Mouse (Mus musculus): ENCODE results near the gene Ank3. TPM values are rescaled to one million over a fixed set of nuclear protein-coding genes. Genes with fewer than 3 reads are reported as not detected.
A peak's percentile ranks its signal among the peaks of the same experiment; 100 is the strongest.

Ank3 gene
- total and polyA plus RNA-seq, 2 experiments from 2014 or later = 60.1 to 239 TPM

- H3K4me2 ChIP-seq (ENCODE audit: low read depth, low read length) = no peak overlapping the region
- H3K27ac ChIP-seq = no peak overlapping the region
- H3K4me3 ChIP-seq (ENCODE audit: low read length) = no peak overlapping the region
- no peak overlapping the region for H3K9ac ChIP-seq (replicated peaks; ENCODE audit: low read length)
- no peaks in the 10 kb centered on the region for H3K27me3 ChIP-seq (ENCODE audit: insufficient read depth, low read length)
- ATAC-seq (no peak), DNase-seq (ENCODE audit: low spot score) (no peak)
- TF ChIP-seq CTCF (IDR thresholded peaks at IDR 0.05; ENCODE audit: low read depth) = no peak
- H3K36me3 ChIP-seq (ENCODE audit: insufficient read depth, low read length) = no peaks in the 10 kb centered on the region
- 47% methylated on average over 1 of the region's 1 CpGs for WGBS
- no peaks in the 10 kb centered on the region for H3K4me1 ChIP-seq (ENCODE audit: insufficient read depth, low read length)
- no peaks in the 10 kb centered on the region for H3K9me3 ChIP-seq (ENCODE audit: low read length)
Measured at GRCm38 (mm10) chr10:69560237-69560636, 161.7 kb downstream of the Ank3 start.

- ATAC-seq (no peak), DNase-seq (ENCODE audit: low spot score) (no peak)
- Histone ChIP-seq H3K4me3 (ENCODE audit: low read length) (no peak overlapping the region), H3K4me1 (ENCODE audit: insufficient read depth, low read length) (no peaks in the 10 kb centered on the region), H3K4me2 (ENCODE audit: low read depth, low read length) (no peak overlapping the region), H3K9me3 (ENCODE audit: low read length) (no peaks in the 10 kb centered on the region), H3K27ac (no peak overlapping the region), H3K36me3 (ENCODE audit: insufficient read depth, low read length) (no peaks in the 10 kb centered on the region), H3K9ac (replicated peaks; ENCODE audit: low read length) (no peak overlapping the region), H3K27me3 (ENCODE audit: insufficient read depth, low read length) (no peaks in the 10 kb centered on the region)
- no peak for TF ChIP-seq CTCF (IDR thresholded peaks at IDR 0.05; ENCODE audit: low read depth)
- WGBS = 92% methylated on average over 3 of the region's 4 CpGs
Measured at GRCm38 (mm10) chr10:69562931-69563330, 164.4 kb downstream of the Ank3 start.

GRCm38 (mm10) chr10:69565052-69565451 is 166.5 kb downstream of the Ank3 start:
- H3K4me1 ChIP-seq (ENCODE audit: insufficient read depth, low read length) = no peaks in the 10 kb centered on the region
- H3K4me3 ChIP-seq (ENCODE audit: low read length) = no peak overlapping the region
- no peaks in the 10 kb centered on the region for H3K9me3 ChIP-seq (ENCODE audit: low read length)
- H3K27me3 ChIP-seq (ENCODE audit: insufficient read depth, low read length) = no peaks in the 10 kb centered on the region
- H3K27ac ChIP-seq = no peak overlapping the region
- no peaks in the 10 kb centered on the region for H3K36me3 ChIP-seq (ENCODE audit: insufficient read depth, low read length)
- WGBS = 87% methylated on average over 4 of the region's 4 CpGs
- no peak for DNase-seq (ENCODE audit: low spot score)
- no peak overlapping the region for H3K4me2 ChIP-seq (ENCODE audit: low read depth, low read length)
- no peak overlapping the region for H3K9ac ChIP-seq (replicated peaks; ENCODE audit: low read length)
- ATAC-seq = no peak
- TF ChIP-seq CTCF (IDR thresholded peaks at IDR 0.05; ENCODE audit: low read depth) = no peak

- Histone ChIP-seq H3K27me3 (ENCODE audit: insufficient read depth, low read length) (no peaks in the 10 kb centered on the region), H3K4me1 (ENCODE audit: insufficient read depth, low read length) (peaks cover 15% of the 10 kb centered on the region; the same call in 1 of the 2 replicates), H3K36me3 (ENCODE audit: insufficient read depth, low read length) (no peaks in the 10 kb centered on the region), H3K4me3 (ENCODE audit: low read length) (no peak overlapping the region), H3K9ac (replicated peaks; ENCODE audit: low read length) (no peak overlapping the region), H3K9me3 (ENCODE audit: low read length) (no peaks in the 10 kb centered on the region), H3K4me2 (ENCODE audit: low read depth, low read length) (no peak overlapping the region), H3K27ac (no peak overlapping the region)
- 81% methylated on average over 5 of the region's 5 CpGs for WGBS
- DNase-seq (ENCODE audit: low spot score) (no peak), ATAC-seq (no peak)
- TF ChIP-seq CTCF (IDR thresholded peaks at IDR 0.05; ENCODE audit: low read depth) = no peak
Measured at GRCm38 (mm10) chr10:69568976-69569375, 170.4 kb downstream of the Ank3 start.

- DNase-seq (ENCODE audit: low spot score) (no peak), ATAC-seq (no peak)
- Histone ChIP-seq H3K4me1 (ENCODE audit: insufficient read depth, low read length) (peaks cover 15% of the 10 kb centered on the region; the same call in 1 of the 2 replicates), H3K27ac (no peak overlapping the region), H3K36me3 (ENCODE audit: insufficient read depth, low read length) (no peaks in the 10 kb centered on the region), H3K9me3 (ENCODE audit: low read length) (no peaks in the 10 kb centered on the region), H3K4me3 (ENCODE audit: low read length) (no peak overlapping the region), H3K27me3 (ENCODE audit: insufficient read depth, low read length) (no peaks in the 10 kb centered on the region), H3K9ac (replicated peaks; ENCODE audit: low read length) (no peak overlapping the region), H3K4me2 (ENCODE audit: low read depth, low read length) (no peak overlapping the region)
- WGBS = 66% methylated on average over 8 of the region's 8 CpGs
- no peak for TF ChIP-seq CTCF (IDR thresholded peaks at IDR 0.05; ENCODE audit: low read depth)
Measured at GRCm38 (mm10) chr10:69569740-69570139, 171.2 kb downstream of the Ank3 start.

GRCm38 (mm10) chr10:69570466-69571288 is 172.1 kb downstream of the Ank3 start:
- 38% methylated on average over 18 of the region's 18 CpGs for WGBS
- H3K9ac ChIP-seq (replicated peaks; ENCODE audit: low read length) = no peak overlapping the region
- H3K4me2 ChIP-seq (ENCODE audit: low read depth, low read length) = peak overlapping the region; percentile 58
- no peak overlapping the region for H3K27ac ChIP-seq
- H3K36me3 ChIP-seq (ENCODE audit: insufficient read depth, low read length) = no peaks in the 10 kb centered on the region
- peak overlapping the region; percentile 17 for H3K4me3 ChIP-seq (ENCODE audit: low read length)
- TF ChIP-seq CTCF (IDR thresholded peaks at IDR 0.05; ENCODE audit: low read depth) = no peak
- peaks cover 15% of the 10 kb centered on the region; the same call in 1 of the 2 replicates for H3K4me1 ChIP-seq (ENCODE audit: insufficient read depth, low read length)
- ATAC-seq (no peak), DNase-seq (ENCODE audit: low spot score) (no peak)
- no peaks in the 10 kb centered on the region for H3K27me3 ChIP-seq (ENCODE audit: insufficient read depth, low read length)
- no peaks in the 10 kb centered on the region for H3K9me3 ChIP-seq (ENCODE audit: low read length)

- H3K4me2 ChIP-seq (ENCODE audit: low read depth, low read length) = peak overlapping the region; percentile 58
- H3K9me3 ChIP-seq (ENCODE audit: low read length) = no peaks in the 10 kb centered on the region
- no peaks in the 10 kb centered on the region for H3K36me3 ChIP-seq (ENCODE audit: insufficient read depth, low read length)
- DNase-seq (ENCODE audit: low spot score) (no peak), ATAC-seq (no peak)
- no peak overlapping the region for H3K9ac ChIP-seq (replicated peaks; ENCODE audit: low read length)
- H3K27me3 ChIP-seq (ENCODE audit: insufficient read depth, low read length) = no peaks in the 10 kb centered on the region
- H3K4me1 ChIP-seq (ENCODE audit: insufficient read depth, low read length) = peaks cover 15% of the 10 kb centered on the region; the same call in 1 of the 2 replicates
- no peak overlapping the region for H3K27ac ChIP-seq
- TF ChIP-seq CTCF (IDR thresholded peaks at IDR 0.05; ENCODE audit: low read depth) = no peak
- WGBS = 7% methylated on average over 8 of the region's 8 CpGs
- peak overlapping the region; percentile 17 for H3K4me3 ChIP-seq (ENCODE audit: low read length)
Measured at GRCm38 (mm10) chr10:69571422-69571821, 172.8 kb downstream of the Ank3 start.
